Mouse (Mus musculus): ENCODE results near the gene Zfp36l2. TPM values are rescaled to one million over a fixed set of nuclear protein-coding genes. Genes with fewer than 3 reads are reported as not detected.

Zfp36l2 gene
- total RNA-seq, 2 experiments from 2014 or later: 23.3 to 31.3 TPM

- intact Hi-C loops (cut with DNase I): no loop called here
- peak; percentile 33 for DNase-seq (ENCODE audit: low spot score)
Measured at GRCm38 (mm10) chr17:84180715-84181501, 6.8 kb downstream of the Zfp36l2 start.

GRCm38 (mm10) chr17:84179973-84180365 is 7.8 kb downstream of the Zfp36l2 start:
- DNase-seq (ENCODE audit: low spot score): no peak

GRCm38 (mm10) chr17:84179026-84179972 is 8.4 kb downstream of the Zfp36l2 start:
- DNase-seq (ENCODE audit: low spot score): no peak
- intact Hi-C loops (cut with DNase I): loop anchor here (2.0 kb wide), 1 partner anchor 32 kb away; no protein-coding TSS in a partner anchor

More at GRCm38 (mm10) chr17:84179973-84180365, 7.8 kb downstream of the Zfp36l2 start:
- intact Hi-C loops (cut with DNase I): loop anchor here (2.0 kb wide), 1 partner anchor 33 kb away; no protein-coding TSS in a partner anchor

GRCm38 (mm10) chr17:84177481-84177880 is 10.3 kb downstream of the Zfp36l2 start:
- intact Hi-C loops (cut with DNase I): no loop called here

GRCm38 (mm10) chr17:84176446-84176845 is 11.3 kb downstream of the Zfp36l2 start:
- intact Hi-C loops (cut with DNase I): no loop called here
- no peak for DNase-seq (ENCODE audit: low spot score)

More at GRCm38 (mm10) chr17:84177481-84177880, 10.3 kb downstream of the Zfp36l2 start:
- DNase-seq (ENCODE audit: low spot score): no peak

GRCm38 (mm10) chr17:84175196-84175595 is 12.6 kb downstream of the Zfp36l2 start:
- DNase-seq (ENCODE audit: low spot score): no peak
- intact Hi-C loops (cut with DNase I): no loop called here

- intact Hi-C loops (cut with DNase I): no loop called here
- DNase-seq (ENCODE audit: low spot score): no peak
Measured at GRCm38 (mm10) chr17:84167377-84167776, 20.4 kb downstream of the Zfp36l2 start.

GRCm38 (mm10) chr17:84166135-84166860 is 21.4 kb downstream of the Zfp36l2 start:
- intact Hi-C loops (cut with DNase I): no loop called here
- no peak for DNase-seq (ENCODE audit: low spot score)

- DNase-seq (ENCODE audit: low spot score): no peak
- intact Hi-C loops (cut with DNase I): no loop called here
Measured at GRCm38 (mm10) chr17:84165735-84166134, 22.0 kb downstream of the Zfp36l2 start.

GRCm38 (mm10) chr17:84164146-84164545 is 23.6 kb downstream of the Zfp36l2 start:
- no peak for DNase-seq (ENCODE audit: low spot score)
- intact Hi-C loops (cut with DNase I): no loop called here

GRCm38 (mm10) chr17:84163066-84163785 is 24.5 kb downstream of the Zfp36l2 start:
- DNase-seq (ENCODE audit: low spot score): no peak
- intact Hi-C loops (cut with DNase I): no loop called here

GRCm38 (mm10) chr17:84162211-84162760 is 25.5 kb downstream of the Zfp36l2 start:
- intact Hi-C loops (cut with DNase I): no loop called here
- no peak for DNase-seq (ENCODE audit: low spot score)

GRCm38 (mm10) chr17:84161231-84161854 is 26.4 kb downstream of the Zfp36l2 start:
- no peak for DNase-seq (ENCODE audit: low spot score)
- intact Hi-C loops (cut with DNase I): no loop called here

GRCm38 (mm10) chr17:84158891-84159290 is 28.9 kb downstream of the Zfp36l2 start:
- intact Hi-C loops (cut with DNase I): no loop called here
- no peak for DNase-seq (ENCODE audit: low spot score)

GRCm38 (mm10) chr17:84158461-84158795 is 29.3 kb downstream of the Zfp36l2 start:
- intact Hi-C loops (cut with DNase I): no loop called here
- DNase-seq (ENCODE audit: low spot score): no peak

- no peak for DNase-seq (ENCODE audit: low spot score)
- intact Hi-C loops (cut with DNase I): no loop called here
Measured at GRCm38 (mm10) chr17:84157743-84158460, 29.8 kb downstream of the Zfp36l2 start.

- DNase-seq (ENCODE audit: low spot score): no peak
- intact Hi-C loops (cut with DNase I): no loop called here
Measured at GRCm38 (mm10) chr17:84156748-84157742, 30.7 kb downstream of the Zfp36l2 start.
